Mouse (Mus musculus) layer of hippocampus, adult 9-10 months (tissue): Measurements from ENCODE around the gene Fcrla.
"Not testable (repeated sequence)": the region's sequence is repeated elsewhere in the genome, so short reads cannot be mapped to it uniquely, and the experiment has no call there.

Experiments used
- DNase-seq: peaks from one replicate; pipeline ENCODE4 v3.0.0; 2022; ENCODE audit warnings: low spot score

Gene Fcrla

DNA sequence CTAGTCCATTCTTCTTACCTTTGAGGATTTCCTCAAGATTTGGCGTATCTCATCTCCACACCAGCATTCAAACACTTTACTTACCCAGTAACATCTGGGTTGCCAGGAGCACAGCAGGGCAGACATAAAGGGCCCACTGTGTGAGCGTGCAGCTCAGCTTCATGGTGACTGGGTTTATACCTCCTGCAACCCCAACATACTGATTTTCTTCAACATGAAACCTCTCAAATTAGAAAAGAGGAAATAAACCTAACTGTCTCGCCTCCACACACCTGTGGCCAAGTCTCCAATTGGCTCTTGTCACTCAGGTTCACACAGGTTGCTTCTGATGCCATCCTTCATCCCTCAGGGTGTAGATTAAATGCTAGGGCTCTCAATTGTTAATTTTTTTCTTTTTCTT is at the start of gene Fcrla:
Fcrla (minus strand) TSS at position 206 of the 400 bp plus-strand sequence.
- no peak for DNase-seq

GRCm38 (mm10) chr1:170976447-170976846 is 49.1 kb upstream of the Fcrla start, which contains the start of gene Fcgr2b:
Gene Fcgr2b, minus strand, starts transcription at chr1:170976547.
- DNase-seq, result no peak

DNA sequence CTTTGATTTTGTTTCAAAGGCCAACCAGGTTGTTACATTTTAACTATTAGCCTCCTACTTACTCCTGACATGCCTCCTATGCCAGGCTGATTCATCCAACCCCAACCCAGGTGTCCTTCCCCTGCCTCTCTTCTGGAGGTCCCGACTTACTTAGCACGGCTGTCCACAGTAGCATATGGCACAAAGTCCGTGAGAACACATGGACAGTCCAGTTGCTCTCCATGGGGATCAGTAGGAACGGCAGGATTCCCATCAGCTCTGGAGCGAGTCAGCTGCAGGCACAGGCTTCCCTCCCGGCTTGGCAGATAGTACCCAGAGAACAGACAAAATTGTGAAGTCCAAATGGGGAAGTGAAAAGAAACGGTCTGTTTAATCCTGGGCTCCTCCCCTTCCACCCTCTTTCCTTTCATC is 48.4 kb upstream of the Fcrla start:
- no peak for DNase-seq

- not testable (repeated sequence) for DNase-seq
These were observed 48.0 kb upstream of the Fcrla start for GRCm38 (mm10) chr1:170975350-170975749.

DNA sequence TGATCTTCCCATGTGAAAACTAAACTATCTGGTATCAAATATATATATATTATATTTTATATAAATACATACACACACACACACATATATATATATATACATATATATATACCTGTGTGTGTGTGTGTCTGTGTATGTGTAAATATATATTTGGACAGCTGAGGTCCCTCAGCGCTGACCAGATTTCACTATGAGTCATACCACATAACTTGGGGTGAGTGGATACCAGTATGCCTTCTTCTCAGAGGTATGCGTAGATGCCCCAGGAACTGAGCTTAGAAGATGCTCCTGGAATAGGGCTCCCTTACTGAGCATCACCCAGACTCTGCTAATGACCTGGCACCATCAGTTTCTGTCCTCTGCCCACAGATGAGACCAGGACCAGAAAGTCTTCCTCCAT is 47.4 kb upstream of the Fcrla start:
- DNase-seq, result no peak

DNA sequence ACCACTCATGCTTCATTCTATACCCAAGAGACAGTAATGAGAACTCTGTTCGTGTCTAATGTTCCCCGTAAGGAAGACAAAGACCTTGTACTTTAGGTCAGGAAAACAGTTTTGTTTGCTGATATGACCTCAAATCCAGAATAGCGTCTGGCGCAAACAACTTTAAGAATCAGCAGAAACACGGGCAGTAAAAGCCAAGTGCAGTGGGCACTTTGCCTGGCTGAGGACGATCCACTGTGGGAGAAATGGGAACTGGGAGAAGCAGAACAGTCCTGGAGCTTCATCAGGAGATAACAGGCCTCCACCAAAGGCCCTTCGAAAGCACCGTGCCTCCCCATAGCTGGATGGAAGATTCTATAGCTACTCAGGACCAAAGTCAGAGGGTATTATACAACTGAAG is 46.8 kb upstream of the Fcrla start:
- no peak for DNase-seq

DNA sequence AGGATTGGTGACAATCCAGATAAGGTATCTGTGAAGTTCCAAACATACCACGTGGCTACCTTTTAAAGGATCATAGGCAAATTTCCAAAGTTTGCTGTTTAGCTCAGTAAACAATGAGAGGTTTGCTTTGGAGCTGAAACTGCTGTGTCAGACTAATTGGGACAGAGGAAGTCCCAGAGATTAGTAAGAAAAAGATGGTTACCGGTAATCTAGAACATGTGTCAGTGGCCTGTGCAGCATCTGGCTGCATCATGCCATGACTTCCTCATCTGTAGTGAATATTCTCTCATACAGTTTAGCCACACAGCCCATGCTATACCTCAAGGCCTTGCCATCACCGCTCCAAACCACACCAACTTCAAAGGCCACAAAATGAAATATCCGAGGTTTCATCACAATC is 45.6 kb upstream of the Fcrla start:
- no peak for DNase-seq

DNA sequence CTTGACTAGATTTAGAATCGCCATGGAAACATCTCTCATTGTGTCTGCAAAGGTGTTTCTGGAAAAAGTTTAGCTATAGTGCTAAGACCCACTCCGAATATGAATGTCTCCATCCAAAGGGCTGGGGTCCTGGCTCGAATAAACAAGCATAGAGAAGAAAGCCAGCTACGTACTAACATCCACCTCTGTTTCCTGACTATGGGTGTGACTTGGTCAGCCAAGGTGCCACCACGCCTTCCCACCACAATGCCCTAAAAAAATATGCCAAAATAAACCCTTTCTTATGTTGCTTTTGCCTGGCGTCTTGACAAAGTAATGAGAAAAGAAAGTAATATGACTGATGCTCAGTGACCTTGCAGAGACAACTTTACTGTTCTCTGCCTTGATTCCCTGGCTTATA is 45.1 kb upstream of the Fcrla start:
- no peak for DNase-seq

- DNase-seq, result no peak
These were observed 41.2 kb upstream of the Fcrla start for GRCm38 (mm10) chr1:170968576-170968975.

DNA sequence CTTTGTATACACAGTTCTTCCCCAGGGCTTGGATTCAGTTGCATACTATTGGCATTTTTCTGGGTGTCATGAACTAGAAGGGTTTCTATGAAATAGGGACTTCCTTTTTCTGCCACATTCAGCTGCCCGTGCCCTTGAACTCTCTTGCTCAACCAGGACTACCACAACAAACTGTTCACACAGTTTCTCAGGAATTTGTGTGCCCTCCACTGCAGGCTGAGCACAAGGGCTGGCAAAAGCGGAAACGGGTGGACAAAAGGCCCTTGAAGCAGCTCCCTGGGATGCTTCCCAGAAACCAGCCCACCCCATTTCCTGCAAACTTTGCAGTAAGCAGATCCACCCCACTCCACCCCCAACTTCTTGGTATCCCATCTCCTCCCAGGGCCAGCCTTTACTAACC is 40.2 kb upstream of the Fcrla start:
- DNase-seq, result no peak

GRCm38 (mm10) chr1:170963087-170963486 is 35.7 kb upstream of the Fcrla start:
- DNase-seq, result no peak

DNA sequence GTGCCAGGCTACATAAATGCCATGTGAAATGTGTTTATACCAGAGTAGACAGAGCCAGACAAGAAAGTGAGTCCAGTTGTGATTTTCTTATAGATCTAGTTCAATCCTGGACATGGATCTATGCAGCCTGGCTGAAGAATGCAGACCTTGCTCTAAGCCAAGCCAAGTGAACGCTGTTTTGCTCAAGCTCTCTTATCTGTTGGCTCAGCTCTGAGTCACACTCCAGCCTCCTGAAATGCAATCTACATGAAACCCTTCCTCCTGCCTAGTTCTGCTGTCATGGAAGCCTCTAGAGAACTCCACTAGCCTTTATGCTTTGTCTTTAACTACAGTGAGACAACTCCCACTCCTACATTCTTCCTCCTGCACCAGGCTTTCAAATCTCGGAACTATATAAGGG is 34.9 kb upstream of the Fcrla start:
- DNase-seq, result no peak

GRCm38 (mm10) chr1:170961101-170961500 is 33.7 kb upstream of the Fcrla start:
- no peak for DNase-seq

GRCm38 (mm10) chr1:170959791-170960190 is 32.4 kb upstream of the Fcrla start:
- DNase-seq, result no peak

- no peak for DNase-seq
These were observed 30.8 kb upstream of the Fcrla start for GRCm38 (mm10) chr1:170958225-170958624.

- DNase-seq, result no peak
These were observed 25.8 kb upstream of the Fcrla start for GRCm38 (mm10) chr1:170953192-170953591.

DNA sequence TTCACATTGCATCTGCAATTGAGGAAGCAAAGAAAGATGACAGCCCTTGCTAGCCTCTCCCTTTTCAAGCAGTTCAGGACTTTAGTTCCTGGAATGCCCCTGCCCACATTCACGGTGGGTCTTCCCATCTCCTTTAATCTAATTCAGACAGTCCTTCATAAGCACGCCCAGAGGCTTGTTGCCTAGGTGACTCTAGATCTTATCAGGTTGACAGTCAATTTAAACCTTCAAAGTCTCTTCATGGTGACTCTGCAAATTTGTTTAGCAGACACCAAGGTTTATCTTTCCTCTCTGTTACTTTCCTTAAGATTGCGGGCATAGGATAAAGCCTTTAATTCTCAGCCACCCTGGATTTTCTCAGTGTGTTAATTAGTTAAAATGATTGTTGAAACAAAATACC is 23.4 kb upstream of the Fcrla start:
- DNase-seq, result no peak

DNA sequence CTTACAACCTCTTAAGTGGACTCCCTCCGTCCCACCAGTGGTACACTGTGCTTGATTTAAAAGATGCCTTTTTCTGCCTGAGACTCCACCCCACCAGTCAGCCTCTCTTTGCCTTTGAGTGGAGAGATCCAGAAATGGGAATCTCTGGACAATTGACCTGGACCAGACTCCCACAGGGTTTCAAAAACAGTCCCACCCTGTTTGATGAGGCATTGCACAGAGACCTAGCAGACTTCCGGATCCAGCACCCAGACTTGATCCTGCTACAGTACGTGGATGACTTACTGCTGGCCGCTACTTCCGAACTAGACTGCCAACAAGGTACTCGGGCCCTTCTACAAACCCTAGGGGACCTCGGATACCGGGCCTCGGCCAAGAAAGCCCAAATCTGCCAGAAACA is 17.5 kb upstream of the Fcrla start:
- DNase-seq, result not testable (repeated sequence)

DNA sequence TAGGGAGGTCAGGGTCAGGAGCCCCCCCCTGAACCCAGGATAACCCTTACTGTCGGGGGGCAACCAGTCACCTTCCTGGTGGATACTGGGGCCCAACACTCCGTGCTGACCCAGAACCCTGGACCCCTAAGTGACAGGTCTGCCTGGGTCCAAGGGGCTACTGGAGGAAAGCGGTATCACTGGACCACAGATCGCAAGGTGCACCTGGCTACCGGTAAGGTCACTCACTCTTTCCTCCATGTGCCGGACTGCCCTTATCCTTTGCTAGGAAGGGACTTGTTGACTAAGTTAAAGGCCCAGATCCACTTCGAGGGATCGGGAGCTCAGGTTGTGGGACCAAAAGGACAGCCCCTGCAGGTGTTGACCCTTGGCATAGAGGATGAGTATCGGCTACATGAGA is 16.8 kb upstream of the Fcrla start:
- DNase-seq, result not testable (repeated sequence)

DNA sequence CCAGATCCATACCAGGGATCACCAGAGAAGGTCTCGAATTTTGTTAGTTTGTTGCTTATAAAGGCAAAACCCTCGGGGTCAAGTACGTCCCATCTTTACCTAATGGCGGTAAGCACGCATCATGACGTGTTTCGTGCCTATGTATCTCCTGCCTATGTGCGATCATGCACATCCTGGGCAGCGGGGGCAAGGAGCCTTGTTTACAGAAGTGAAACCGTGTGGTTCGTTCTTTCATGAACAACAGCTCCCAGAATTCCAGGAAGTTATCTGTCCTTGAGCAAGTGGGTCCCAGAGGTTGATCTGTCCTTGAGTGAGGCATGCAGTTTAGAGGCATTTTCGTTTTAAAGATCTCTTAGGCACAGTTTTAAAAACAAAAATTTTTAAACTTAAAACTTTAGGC is 11.9 kb upstream of the Fcrla start:
- DNase-seq, result peak; percentile 11

DNA sequence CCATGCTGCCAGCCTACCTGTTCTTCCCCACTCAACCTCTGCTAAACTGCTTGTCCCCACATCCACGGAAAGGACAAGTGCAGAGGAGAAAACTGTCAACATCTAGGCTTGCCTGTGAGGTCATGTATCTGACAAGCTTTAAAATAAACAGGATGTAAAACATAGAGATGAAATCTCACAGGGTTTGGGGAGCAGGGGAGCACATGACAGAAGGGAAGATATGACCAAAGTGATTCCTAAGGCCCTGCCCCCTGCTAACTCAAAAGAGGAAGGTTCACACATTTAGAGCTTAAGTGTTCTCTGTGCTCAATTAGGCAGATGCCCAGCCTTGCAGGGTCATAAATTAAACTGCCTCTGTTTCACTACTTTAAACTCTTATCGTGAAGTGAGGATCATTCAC is 7.0 kb upstream of the Fcrla start:
- no peak for DNase-seq

DNA sequence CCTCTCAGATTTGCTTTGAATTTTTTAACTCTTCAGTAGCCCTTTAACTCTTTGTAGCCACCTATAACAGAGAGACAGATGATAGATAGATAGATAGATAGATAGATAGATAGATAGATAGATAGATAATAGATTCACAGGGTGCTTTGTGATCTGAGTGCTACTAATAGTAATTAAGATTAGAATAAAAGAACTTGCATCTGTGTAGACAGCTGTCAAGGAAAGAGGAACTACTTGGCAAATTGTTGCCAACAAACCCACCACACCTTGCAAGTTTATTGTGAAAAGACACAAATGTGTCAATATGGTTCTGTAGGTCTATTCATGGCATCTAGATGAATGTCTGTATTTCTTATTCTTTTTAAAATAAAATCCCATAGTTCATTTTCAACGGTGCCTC is 6.6 kb upstream of the Fcrla start:
- no peak for DNase-seq

DNA sequence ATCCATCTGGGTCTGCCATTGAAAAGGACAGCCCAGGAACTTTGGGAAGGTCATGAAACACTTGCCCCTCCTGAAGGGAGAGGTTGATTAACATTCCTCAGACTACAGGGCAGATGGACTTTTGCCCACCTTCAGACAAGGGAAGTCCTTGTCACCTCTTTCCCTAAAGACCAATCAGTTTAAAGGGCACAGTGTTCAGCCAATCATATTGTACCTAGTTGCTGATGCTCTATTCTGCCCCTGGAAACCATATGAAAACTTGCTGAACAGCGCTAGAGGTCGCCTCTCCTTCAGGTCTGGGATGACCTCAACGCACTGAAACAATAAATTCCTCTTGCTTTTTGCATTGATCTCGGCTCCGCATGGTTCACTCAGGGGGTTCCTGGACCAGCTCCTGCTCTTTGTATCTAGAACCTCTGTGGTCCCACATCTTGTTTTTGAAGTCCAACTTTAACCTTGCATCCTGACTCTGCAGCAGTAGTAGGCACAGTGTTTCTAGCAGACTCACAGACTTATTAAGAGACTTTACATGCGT is 6.1 kb upstream of the Fcrla start:
- no peak for DNase-seq

DNA sequence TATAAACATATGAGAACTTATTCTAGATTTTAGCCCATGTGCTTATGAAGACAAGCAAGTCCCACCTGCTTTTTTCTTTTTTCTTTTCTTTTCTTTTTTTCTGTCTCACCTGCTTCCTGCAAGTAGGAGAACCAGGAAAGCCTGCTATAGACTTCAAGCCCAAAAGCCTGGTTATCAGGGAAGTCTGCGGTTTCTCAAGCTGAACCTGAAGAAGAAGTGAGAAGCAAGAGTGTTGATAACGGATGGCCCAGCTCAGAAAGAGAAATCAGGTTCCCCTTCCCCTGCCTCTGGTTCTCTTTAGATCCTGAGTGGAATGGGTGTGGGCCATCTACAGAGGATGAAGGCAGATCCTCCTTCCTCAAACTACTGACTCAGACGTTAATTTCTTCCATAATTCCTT is 4.7 kb upstream of the Fcrla start:
- no peak for DNase-seq

DNA sequence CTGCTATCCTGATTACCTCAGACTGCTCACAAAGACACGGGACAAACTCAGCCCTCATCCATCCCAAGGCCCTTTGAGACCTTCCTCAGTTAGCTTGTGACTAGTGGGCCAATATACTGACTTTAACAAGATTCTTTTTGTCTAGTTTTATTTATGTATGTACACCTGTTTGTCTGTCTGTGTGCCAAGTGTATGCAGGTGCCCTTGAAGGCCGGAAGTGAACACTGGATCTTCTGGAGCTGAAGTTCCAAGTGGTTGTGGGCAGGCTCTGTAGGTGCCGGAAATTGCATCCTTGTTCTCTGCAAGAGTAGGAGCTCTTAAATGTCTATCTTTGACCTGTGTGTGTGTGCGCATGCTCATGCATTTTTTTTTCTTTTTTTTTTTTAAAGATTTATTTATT is 1.9 kb upstream of the Fcrla start:
- no peak for DNase-seq
